Mouse (Mus musculus): ENCODE results near the gene Utp11.
"Not testable (repeated sequence)": the region's sequence is repeated elsewhere in the genome, so short reads cannot be mapped to it uniquely, and the experiment has no call there.

The Utp11 gene

GRCm38 (mm10) chr4:124693135-124693894 lies at the start of gene Utp11:
Utp11 (minus strand) TSS chr4:124693600.
- peak; percentile 92 for DNase-seq (ENCODE audit: low spot score)

GRCm38 (mm10) chr4:124742839-124743238 lies 49.4 kb upstream of the Utp11 start:
- DNase-seq (ENCODE audit: low spot score), result no peak

DNA sequence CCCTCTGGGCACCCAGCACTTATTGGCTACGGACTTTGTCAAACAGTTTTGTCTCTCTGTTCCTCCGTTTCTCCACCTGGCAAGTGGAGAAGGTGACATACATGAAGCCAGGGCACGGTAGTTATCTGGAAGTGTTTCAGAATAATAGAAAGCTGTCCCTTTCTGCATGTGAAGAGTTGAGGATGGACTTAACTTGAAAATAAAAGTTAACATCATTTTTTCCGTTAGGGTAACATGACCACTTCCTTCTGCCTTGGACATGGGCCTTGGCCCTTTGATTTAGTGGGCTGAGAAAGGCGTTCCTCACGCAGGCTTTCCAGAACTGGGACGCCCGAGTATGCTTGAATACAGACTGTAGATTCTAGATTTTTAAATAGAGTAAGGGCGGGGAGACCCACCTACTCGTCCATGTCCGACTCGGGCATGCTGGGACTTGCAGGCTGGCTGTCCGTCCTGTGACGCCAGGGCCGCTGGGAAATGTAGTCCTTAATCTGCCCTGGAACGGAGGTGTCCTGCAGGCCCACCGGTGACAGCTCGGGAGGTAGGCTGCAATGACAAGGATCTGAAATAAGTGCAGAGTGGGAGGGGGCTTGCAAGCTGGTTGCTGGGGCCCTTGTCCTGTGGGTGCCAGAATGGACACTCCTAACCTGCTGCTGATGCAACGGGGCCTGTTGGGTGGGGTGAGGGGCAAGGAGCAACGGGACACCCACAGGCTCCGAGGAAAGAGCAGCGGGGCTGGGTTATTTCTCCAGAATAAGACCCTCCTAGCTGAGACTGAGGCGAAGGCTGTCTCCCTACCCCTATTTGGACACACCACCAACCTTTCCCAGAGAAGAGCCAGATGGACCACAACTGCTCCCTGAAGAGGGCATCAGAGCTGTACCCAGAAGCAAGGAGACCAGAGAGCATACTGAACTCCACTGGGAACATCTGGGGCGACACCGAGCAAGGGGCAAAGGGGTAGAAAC lies 48.3 kb upstream of the Utp11 start, which contains the start of gene Inpp5b:
Gene Inpp5b, plus strand, starts transcription at position 475 of the 968 bp plus-strand sequence.
- peak; percentile 89 for DNase-seq (ENCODE audit: low spot score)

DNA sequence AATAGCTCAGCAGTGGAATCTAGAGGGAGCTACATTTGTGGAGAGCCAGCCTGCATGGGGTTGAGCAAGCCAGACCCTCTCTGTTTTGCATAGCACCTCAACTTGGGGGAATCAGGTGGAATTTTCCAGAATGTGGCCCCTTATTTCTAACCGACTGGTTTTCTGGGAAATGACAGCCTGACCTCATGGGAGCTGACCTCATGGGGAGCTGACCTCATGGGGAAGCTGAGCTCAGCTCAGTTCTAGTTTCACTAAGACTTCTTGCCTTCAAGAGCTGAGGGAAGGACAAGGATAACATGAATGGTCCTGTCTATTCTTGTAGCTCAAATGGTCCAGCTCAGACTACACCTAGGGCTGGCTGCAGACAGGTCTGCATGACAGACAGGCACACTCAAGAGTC lies 45.4 kb upstream of the Utp11 start:
- no peak for DNase-seq (ENCODE audit: low spot score)

GRCm38 (mm10) chr4:124738013-124738412 lies 44.6 kb upstream of the Utp11 start:
- no peak for DNase-seq (ENCODE audit: low spot score)

GRCm38 (mm10) chr4:124737486-124737885 lies 44.1 kb upstream of the Utp11 start:
- DNase-seq (ENCODE audit: low spot score), result peak; percentile 72

GRCm38 (mm10) chr4:124736952-124737351 lies 43.6 kb upstream of the Utp11 start:
- DNase-seq (ENCODE audit: low spot score), result no peak

DNA sequence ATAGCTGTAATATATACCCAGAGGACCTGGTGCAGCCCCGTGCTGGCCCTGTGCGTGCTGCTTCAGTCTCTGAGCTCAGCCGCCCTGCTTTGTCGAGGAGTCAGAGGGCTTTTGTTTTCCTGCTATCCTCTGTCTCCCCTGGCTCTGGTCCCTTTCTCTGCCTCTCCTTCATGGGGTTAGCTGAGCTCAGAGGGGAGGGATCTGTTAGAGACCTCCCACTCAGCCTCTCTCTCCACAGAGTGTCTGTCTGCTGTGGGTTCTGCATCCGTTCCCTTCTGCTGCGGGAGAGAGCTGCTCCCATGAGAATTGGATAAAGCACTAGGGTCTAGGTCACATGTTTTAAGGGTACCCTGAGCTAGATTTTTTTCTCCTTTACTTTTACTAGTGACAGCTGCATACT lies 32.7 kb upstream of the Utp11 start:
- DNase-seq (ENCODE audit: low spot score), result no peak

DNA sequence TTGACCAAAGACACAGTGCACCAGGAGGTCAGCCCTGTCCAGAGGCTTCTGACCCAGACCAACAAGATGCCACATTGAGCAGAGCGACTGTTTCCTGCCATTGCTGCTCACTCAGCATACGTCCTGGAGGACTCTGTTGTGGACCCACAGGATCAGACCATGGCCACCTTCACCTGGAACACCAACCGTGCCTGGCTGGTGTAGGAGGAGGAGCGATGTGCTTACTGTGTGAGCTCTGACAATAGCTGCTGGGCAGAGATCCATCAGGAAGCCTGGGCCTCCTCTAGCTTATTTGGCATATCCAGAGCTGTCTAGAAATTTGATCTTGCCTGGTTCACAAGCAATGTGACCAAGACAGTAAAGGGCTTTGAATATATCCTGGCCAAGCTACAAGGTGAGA lies 25.7 kb upstream of the Utp11 start:
- DNase-seq (ENCODE audit: low spot score), result no peak

GRCm38 (mm10) chr4:124714545-124715481 lies 21.4 kb upstream of the Utp11 start, which contains the start of gene Sf3a3:
Sf3a3 (plus strand) TSS chr4:124714776.
- DNase-seq (ENCODE audit: low spot score), result peak; percentile 93

GRCm38 (mm10) chr4:124713850-124714249 lies 20.4 kb upstream of the Utp11 start:
- DNase-seq (ENCODE audit: low spot score), result not testable (repeated sequence)

GRCm38 (mm10) chr4:124712618-124713017 lies 19.2 kb upstream of the Utp11 start:
- DNase-seq (ENCODE audit: low spot score), result no peak

DNA sequence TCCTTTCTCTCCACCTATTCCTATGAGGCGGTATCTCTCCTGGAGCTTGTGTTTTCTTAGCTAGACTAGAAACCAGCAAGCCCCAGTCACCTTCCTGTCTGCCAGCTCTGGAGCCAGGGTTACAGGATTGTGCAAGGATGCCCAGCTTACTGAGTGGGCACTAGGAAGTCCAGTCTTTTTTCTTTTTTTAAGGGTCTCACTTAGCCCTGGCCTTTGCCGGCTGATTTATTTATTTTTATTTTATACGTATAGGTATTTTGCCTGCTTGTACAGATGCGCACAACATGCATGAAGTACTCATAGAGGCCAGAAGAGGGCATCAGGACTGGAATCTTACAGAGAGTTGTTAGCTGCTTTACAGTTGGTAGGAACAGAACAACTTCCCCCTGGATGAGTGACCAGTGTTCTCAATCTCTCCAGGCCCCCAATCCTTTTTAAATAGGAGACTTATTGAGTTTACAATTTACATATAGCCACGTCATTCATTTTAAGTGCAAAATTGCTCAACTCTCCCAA lies 17.4 kb upstream of the Utp11 start:
- peak; percentile 54 for DNase-seq (ENCODE audit: low spot score)

DNA sequence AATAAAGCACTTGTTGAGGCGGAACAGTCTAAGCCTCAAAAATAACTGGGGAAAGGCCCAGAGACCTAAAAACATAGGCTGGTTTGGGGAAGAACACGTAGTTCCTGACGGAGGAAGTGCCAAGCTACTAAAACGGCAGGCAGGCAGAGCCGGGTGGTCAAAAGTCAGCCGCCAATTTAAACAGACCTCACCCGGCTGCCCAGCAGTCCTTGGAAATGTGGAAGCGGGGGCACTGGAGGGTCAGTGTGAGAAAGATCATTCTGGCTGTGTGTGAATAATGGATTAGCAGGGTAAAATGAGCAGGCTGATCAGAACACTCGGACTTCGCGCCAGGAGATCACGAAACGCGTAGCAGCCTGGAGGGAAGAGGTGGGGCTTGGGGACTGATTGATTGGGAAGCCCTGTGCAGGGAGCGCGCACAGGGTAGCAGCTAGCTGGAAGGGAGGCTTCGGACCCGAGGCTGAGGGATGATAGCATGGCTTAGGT lies 16.6 kb upstream of the Utp11 start:
- DNase-seq (ENCODE audit: low spot score), result peak; percentile 67

DNA sequence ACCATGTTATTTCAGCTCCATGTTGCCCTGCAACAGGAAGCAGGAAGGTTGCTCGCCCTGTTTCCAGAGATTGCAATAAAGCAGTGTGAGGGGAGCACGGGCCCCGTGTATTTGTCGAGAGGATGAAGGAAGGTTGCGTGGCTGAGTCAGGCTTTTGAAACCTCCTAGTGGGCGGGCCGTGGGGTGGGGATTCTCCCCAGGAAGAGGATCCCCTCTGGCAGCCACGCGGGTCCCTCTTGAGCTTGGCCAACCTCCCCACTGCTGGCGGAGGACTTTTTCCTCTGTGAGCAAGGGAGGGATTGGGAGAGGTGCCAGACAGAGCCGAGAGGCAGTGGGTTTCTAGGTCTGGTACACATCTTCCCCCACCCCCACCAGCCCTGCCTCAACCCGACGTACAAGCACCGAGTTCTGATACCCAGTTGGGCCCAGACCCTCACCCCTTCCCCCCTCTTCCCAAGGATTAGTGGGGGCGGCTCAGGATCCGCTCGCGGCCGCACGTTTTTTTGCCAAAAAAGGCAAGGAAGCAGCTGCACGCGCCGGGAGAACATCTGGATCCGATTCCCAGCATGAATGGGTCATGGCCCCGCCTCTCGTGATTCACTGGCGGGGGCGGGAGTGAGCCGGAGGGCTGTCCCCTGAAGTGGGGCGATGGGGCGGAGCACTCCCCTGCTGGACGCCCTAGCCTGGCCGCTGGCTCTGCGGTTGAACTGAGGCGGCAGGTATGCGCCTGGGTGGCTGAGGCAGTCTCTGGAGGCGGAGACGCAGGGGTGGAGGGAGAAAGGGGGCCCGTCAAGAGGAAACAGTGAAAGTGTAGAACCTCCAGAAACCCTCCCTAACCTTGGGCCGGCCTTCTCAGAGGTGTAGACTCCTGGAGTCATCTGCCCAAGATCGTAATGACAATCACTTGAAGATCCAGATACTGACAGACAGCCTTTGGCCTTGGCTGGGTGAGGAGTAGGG lies 15.4 kb upstream of the Utp11 start:
- DNase-seq (ENCODE audit: low spot score), result peak; percentile 96

- not testable (repeated sequence) for DNase-seq (ENCODE audit: low spot score)
Observed at GRCm38 (mm10) chr4:124708200-124708517, 14.8 kb upstream of the Utp11 start.

GRCm38 (mm10) chr4:124707381-124708199 lies 14.2 kb upstream of the Utp11 start:
- DNase-seq (ENCODE audit: low spot score), result peak; percentile 3

GRCm38 (mm10) chr4:124705661-124706269 lies 12.4 kb upstream of the Utp11 start:
- DNase-seq (ENCODE audit: low spot score), result peak; percentile 6
